Mouse (Mus musculus) G1E-ER4 (cell line): Measurements from ENCODE around the gene Cldn34a. TPM values are rescaled to one million over a fixed set of nuclear protein-coding genes. Genes with fewer than 3 reads are reported as not detected.

Experiments used
- GATA1 ChIP-seq: IDR thresholded peaks from one replicate; pipeline ENCODE4 v1.8.0; 2012; ENCODE audit warnings: low read length, inconsistent platforms
- polyA plus RNA-seq: library from polyadenylated mRNA; stranded (reverse); fragments of >175 nt; gene quantifications from 2 replicates; pipeline ENCODE4 v1.2.3, GENCODE M21; 2012

Gene Cldn34a
- not detected in 2 replicates for polyA plus RNA-seq

DNA sequence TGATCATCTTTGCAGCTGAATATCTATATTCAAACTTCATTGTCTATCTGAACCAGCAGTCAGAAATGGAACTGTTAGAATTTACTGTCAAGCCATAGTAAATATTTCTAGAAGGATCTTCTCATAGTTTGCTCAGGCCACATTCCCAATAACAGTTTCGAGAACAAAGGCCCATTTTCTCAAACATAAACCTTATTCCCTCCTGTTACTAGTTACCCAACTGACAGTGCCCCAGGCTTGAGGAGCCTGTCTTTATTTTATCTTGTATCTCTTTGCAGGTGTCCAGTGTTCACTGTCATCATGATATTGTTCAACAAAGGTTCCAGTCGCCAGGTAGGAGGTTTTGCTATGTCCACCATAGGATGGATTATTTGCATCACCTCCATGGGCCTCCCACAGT lies at the start of gene Cldn34a:
Cldn34a (plus strand) TSS at position 301 of the 400 bp plus-strand sequence.
- TF ChIP-seq GATA1, result no peak

GRCm38 (mm10) chrX:152545736-152546135 lies 17.4 kb upstream of the Cldn34a start:
- no peak for TF ChIP-seq GATA1

DNA sequence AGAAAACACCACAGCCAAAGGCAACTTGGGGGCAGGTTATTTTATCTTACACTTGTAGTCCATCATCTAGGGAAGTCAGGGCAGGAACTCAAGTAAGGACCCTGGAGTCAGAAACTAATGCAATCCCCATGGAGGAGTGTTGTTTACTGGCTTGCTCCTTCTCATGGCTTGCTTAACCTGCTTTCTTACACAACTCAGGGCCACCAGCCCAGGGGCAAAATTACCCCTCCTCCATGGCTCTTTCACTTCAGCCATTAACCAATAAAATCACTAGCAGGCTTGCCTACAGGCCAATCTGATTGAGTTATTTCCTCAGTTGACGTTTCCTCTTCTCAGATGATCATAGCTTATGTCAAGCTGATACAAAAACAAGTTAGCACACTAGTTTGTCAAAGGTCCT lies 15.0 kb upstream of the Cldn34a start:
- no peak for TF ChIP-seq GATA1

GRCm38 (mm10) chrX:152557446-152557845 lies 5.7 kb upstream of the Cldn34a start:
- no peak for TF ChIP-seq GATA1

Other genes with a start within 250 kb of the Cldn34a start
- 0.06 and 0.17 TPM in 2 replicates for gene Kantr, start 235.8 kb upstream of the Cldn34a start, polyA plus RNA-seq
- 13.3 and 16.2 TPM in 2 replicates for gene Tspyl2, start 220.9 kb upstream of the Cldn34a start, polyA plus RNA-seq
- gene Gpr173, start 194.6 kb upstream of the Cldn34a start, polyA plus RNA-seq, result not detected in 2 replicates
- not detected in 2 replicates for gene Shroom2, start 206.1 kb downstream of the Cldn34a start, polyA plus RNA-seq
- not detected in 2 replicates for gene Gpr143, start 218.6 kb downstream of the Cldn34a start, polyA plus RNA-seq